Mouse (Mus musculus): ENCODE data around the gene 0610030E20Rik. TPM values are rescaled to one million over a fixed set of nuclear protein-coding genes. Genes with fewer than 3 reads are reported as not detected.

The 0610030E20Rik gene
- polyA plus RNA-seq, 1 experiment from 2014 or later: 20.2 TPM

- Histone ChIP-seq H3K9ac (ENCODE audit: low read length) (no peak overlapping the region), H3K9me3 (ENCODE audit: control insufficient read depth, low read length) (no peaks in the 10 kb centered on the region), H3K4me1 (ENCODE audit: control insufficient read depth, insufficient read depth, low read length) (peaks cover 17% of the 10 kb centered on the region), H3K27ac (replicated peaks; ENCODE audit: low read depth, low read length) (no peak overlapping the region), H3K4me2 (ENCODE audit: low read depth, severe bottlenecking) (peak overlapping the region; percentile 31), H3K27me3 (ENCODE audit: control insufficient read depth, insufficient read depth, low read length) (no peaks in the 10 kb centered on the region), H3K36me3 (ENCODE audit: control insufficient read depth, insufficient read depth, low read length) (no peaks in the 10 kb centered on the region; the same call in 1 of the 2 replicates), H3K4me3 (ENCODE audit: low read depth, low read length) (no peak overlapping the region)
- 0 out of 2 replicates have a peak, but pooled peaks have one; percentile 33 for ATAC-seq (ENCODE audit: insufficient number of reproducible peaks, low FRiP score, low TSS enrichment, low read depth)
- DNase-seq (ENCODE audit: low spot score): peak; percentile 62
- 39% methylated on average over 6 of the region's 6 CpGs for WGBS
Measured at GRCm38 (mm10) chr6:72388791-72389329, 41.7 kb downstream of the 0610030E20Rik start.

- Histone ChIP-seq H3K36me3 (ENCODE audit: control insufficient read depth, insufficient read depth, low read length) (no peaks in the 10 kb centered on the region; the same call in 1 of the 2 replicates), H3K4me1 (ENCODE audit: control insufficient read depth, insufficient read depth, low read length) (peaks cover 17% of the 10 kb centered on the region), H3K27me3 (ENCODE audit: control insufficient read depth, insufficient read depth, low read length) (no peaks in the 10 kb centered on the region), H3K4me2 (ENCODE audit: low read depth, severe bottlenecking) (peak overlapping the region; percentile 76), H3K27ac (replicated peaks; ENCODE audit: low read depth, low read length) (peak overlapping the region; percentile 76), H3K9me3 (ENCODE audit: control insufficient read depth, low read length) (no peaks in the 10 kb centered on the region), H3K9ac (ENCODE audit: low read length) (peak overlapping the region; percentile 73), H3K4me3 (ENCODE audit: low read depth, low read length) (peak overlapping the region; percentile 48)
- whole genome bisulfite sequencing: 21% methylated on average over 13 of the region's 13 CpGs
- DNase-seq (ENCODE audit: low spot score) (no peak), ATAC-seq (ENCODE audit: insufficient number of reproducible peaks, low FRiP score, low TSS enrichment, low read depth) (peak; percentile 15; the same call in 1 of the 2 replicates)
Measured at GRCm38 (mm10) chr6:72389471-72389940, 42.4 kb downstream of the 0610030E20Rik start.

GRCm38 (mm10) chr6:72389941-72390771 is 43.0 kb downstream of the 0610030E20Rik start, which contains the start of gene Vamp8:
Gene Vamp8 (minus strand): TSS chr6:72390703.
- Histone ChIP-seq H3K27ac (replicated peaks; ENCODE audit: low read depth, low read length) (peak within 1 kb of the TSS; percentile 76), H3K9ac (ENCODE audit: low read length) (peak within 1 kb of the TSS; percentile 73), H3K4me3 (ENCODE audit: low read depth, low read length) (peak within 1 kb of the TSS; percentile 48), H3K4me2 (ENCODE audit: low read depth, severe bottlenecking) (peak within 1 kb of the TSS; percentile 76), H3K9me3 (ENCODE audit: control insufficient read depth, low read length) (no peaks in the 10 kb centered on the region), H3K27me3 (ENCODE audit: control insufficient read depth, insufficient read depth, low read length) (no peaks in the 10 kb centered on the region), H3K4me1 (ENCODE audit: control insufficient read depth, insufficient read depth, low read length) (peaks cover 17% of the 10 kb centered on the region), H3K36me3 (ENCODE audit: control insufficient read depth, insufficient read depth, low read length) (no peaks in the 10 kb centered on the region; the same call in 1 of the 2 replicates)
- WGBS: 2% methylated on average over 33 of the region's 33 CpGs
- ATAC-seq (ENCODE audit: insufficient number of reproducible peaks, low FRiP score, low TSS enrichment, low read depth) (peak; percentile 55), DNase-seq (ENCODE audit: low spot score) (peak; percentile 76)

- Histone ChIP-seq H3K4me1 (ENCODE audit: control insufficient read depth, insufficient read depth, low read length) (peaks cover 17% of the 10 kb centered on the region), H3K27ac (replicated peaks; ENCODE audit: low read depth, low read length) (peak overlapping the region; percentile 76; the same call in 1 of the 2 replicates), H3K36me3 (ENCODE audit: control insufficient read depth, insufficient read depth, low read length) (no peaks in the 10 kb centered on the region), H3K9ac (ENCODE audit: low read length) (peak overlapping the region; percentile 73; the same call in 1 of the 2 replicates), H3K27me3 (ENCODE audit: control insufficient read depth, insufficient read depth, low read length) (no peaks in the 10 kb centered on the region), H3K4me2 (ENCODE audit: low read depth, severe bottlenecking) (peak overlapping the region; percentile 76; the same call in 1 of the 2 replicates), H3K4me3 (ENCODE audit: low read depth, low read length) (peak overlapping the region; percentile 48), H3K9me3 (ENCODE audit: control insufficient read depth, low read length) (no peaks in the 10 kb centered on the region)
- WGBS: 15% methylated on average over 12 of the region's 12 CpGs
- DNase-seq (ENCODE audit: low spot score) (no peak), ATAC-seq (ENCODE audit: insufficient number of reproducible peaks, low FRiP score, low TSS enrichment, low read depth) (peak; percentile 42)
Measured at GRCm38 (mm10) chr6:72390795-72391521, 43.8 kb downstream of the 0610030E20Rik start.

- Histone ChIP-seq H3K9ac (ENCODE audit: low read length) (no peak overlapping the region), H3K36me3 (ENCODE audit: control insufficient read depth, insufficient read depth, low read length) (no peaks in the 10 kb centered on the region), H3K9me3 (ENCODE audit: control insufficient read depth, low read length) (no peaks in the 10 kb centered on the region), H3K4me2 (ENCODE audit: low read depth, severe bottlenecking) (no peak overlapping the region), H3K4me3 (ENCODE audit: low read depth, low read length) (no peak overlapping the region), H3K4me1 (ENCODE audit: control insufficient read depth, insufficient read depth, low read length) (peaks cover 17% of the 10 kb centered on the region), H3K27ac (replicated peaks; ENCODE audit: low read depth, low read length) (no peak overlapping the region), H3K27me3 (ENCODE audit: control insufficient read depth, insufficient read depth, low read length) (no peaks in the 10 kb centered on the region)
- no peak for DNase-seq (ENCODE audit: low spot score)
- ATAC-seq (ENCODE audit: insufficient number of reproducible peaks, low FRiP score, low TSS enrichment, low read depth): no peak
- 94% methylated on average over 5 of the region's 5 CpGs for WGBS
Measured at GRCm38 (mm10) chr6:72392341-72392740, 45.2 kb downstream of the 0610030E20Rik start.

GRCm38 (mm10) chr6:72396837-72397251 is 49.7 kb downstream of the 0610030E20Rik start:
- H3K4me3 ChIP-seq (ENCODE audit: low read depth, low read length): no peak overlapping the region
- no peak for DNase-seq (ENCODE audit: low spot score)
- H3K36me3 ChIP-seq (ENCODE audit: control insufficient read depth, insufficient read depth, low read length): no peaks in the 10 kb centered on the region
- no peak overlapping the region for H3K4me2 ChIP-seq (ENCODE audit: low read depth, severe bottlenecking)
- no peaks in the 10 kb centered on the region for H3K9me3 ChIP-seq (ENCODE audit: control insufficient read depth, low read length)
- H3K4me1 ChIP-seq (ENCODE audit: control insufficient read depth, insufficient read depth, low read length): no peaks in the 10 kb centered on the region
- ATAC-seq (ENCODE audit: insufficient number of reproducible peaks, low FRiP score, low TSS enrichment, low read depth): no peak
- 86% methylated on average over 10 of the region's 10 CpGs for WGBS
- no peak overlapping the region for H3K9ac ChIP-seq (ENCODE audit: low read length)
- H3K27ac ChIP-seq (replicated peaks; ENCODE audit: low read depth, low read length): no peak overlapping the region
- H3K27me3 ChIP-seq (ENCODE audit: control insufficient read depth, insufficient read depth, low read length): no peaks in the 10 kb centered on the region

GRCm38 (mm10) chr6:72399967-72400366 is 52.9 kb downstream of the 0610030E20Rik start:
- no peaks in the 10 kb centered on the region for H3K4me1 ChIP-seq (ENCODE audit: control insufficient read depth, insufficient read depth, low read length)
- H3K36me3 ChIP-seq (ENCODE audit: control insufficient read depth, insufficient read depth, low read length): no peaks in the 10 kb centered on the region
- ATAC-seq (ENCODE audit: insufficient number of reproducible peaks, low FRiP score, low TSS enrichment, low read depth) (no peak), DNase-seq (ENCODE audit: low spot score) (no peak)
- no peaks in the 10 kb centered on the region for H3K9me3 ChIP-seq (ENCODE audit: control insufficient read depth, low read length)
- WGBS: 46% methylated on average over 2 of the region's 2 CpGs
- H3K4me3 ChIP-seq (ENCODE audit: low read depth, low read length): no peak overlapping the region
- H3K9ac ChIP-seq (ENCODE audit: low read length): no peak overlapping the region
- no peak overlapping the region for H3K4me2 ChIP-seq (ENCODE audit: low read depth, severe bottlenecking)
- no peaks in the 10 kb centered on the region for H3K27me3 ChIP-seq (ENCODE audit: control insufficient read depth, insufficient read depth, low read length)
- H3K27ac ChIP-seq (replicated peaks; ENCODE audit: low read depth, low read length): no peak overlapping the region

- Histone ChIP-seq H3K27me3 (ENCODE audit: control insufficient read depth, insufficient read depth, low read length) (no peaks in the 10 kb centered on the region), H3K27ac (replicated peaks; ENCODE audit: low read depth, low read length) (no peak overlapping the region), H3K4me2 (ENCODE audit: low read depth, severe bottlenecking) (no peak overlapping the region), H3K36me3 (ENCODE audit: control insufficient read depth, insufficient read depth, low read length) (no peaks in the 10 kb centered on the region), H3K4me3 (ENCODE audit: low read depth, low read length) (no peak overlapping the region), H3K9me3 (ENCODE audit: control insufficient read depth, low read length) (no peaks in the 10 kb centered on the region), H3K4me1 (ENCODE audit: control insufficient read depth, insufficient read depth, low read length) (no peaks in the 10 kb centered on the region), H3K9ac (ENCODE audit: low read length) (no peak overlapping the region)
- 18% methylated on average over 7 of the region's 7 CpGs for WGBS
- ATAC-seq (ENCODE audit: insufficient number of reproducible peaks, low FRiP score, low TSS enrichment, low read depth) (no peak), DNase-seq (ENCODE audit: low spot score) (peak; percentile 82)
Measured at GRCm38 (mm10) chr6:72401875-72402274, 54.8 kb downstream of the 0610030E20Rik start.

Measured in limb, embryonic 11.5 days (tissue).